Mouse (Mus musculus) CH12.LX (cell line): Measurements from ENCODE around the gene Pick1. TPM values are rescaled to one million over a fixed set of nuclear protein-coding genes. Genes with fewer than 3 reads are reported as not detected.

Source experiments
- DNase-seq: peaks from one replicate; pipeline ENCODE4 v3.0.0-alpha.2; 2013; ENCODE audit errors: extremely low read depth
- H3K27ac ChIP-seq: 2 replicates; pipeline ENCODE4 v1.5.1; 2012; ENCODE audit warnings: low read depth, mild to moderate bottlenecking, control low read depth, moderate library complexity; ENCODE audit not compliant: insufficient read depth
- H3K27me3 ChIP-seq: replicated peaks from 2 replicates; pipeline ENCODE3; 2012; ENCODE audit warnings: inconsistent platforms
- H3K36me3 ChIP-seq, 2 experiments: replicated peaks in 1 of 2; 2 replicates each; pipeline versions ENCODE3 to v1.6.1; 2012; ENCODE audit warnings: inconsistent platforms in 1 of 2, low read length in 1 of 2, mild to moderate bottlenecking in 1 of 2, mixed read lengths in 1 of 2, moderate library complexity in 1 of 2; ENCODE audit not compliant: control insufficient read depth in 1 of 2, insufficient read depth in 1 of 2
- H3K4me1 ChIP-seq, 2 experiments: 2 replicates each; pipeline ENCODE4 v1.6.1; 2012; ENCODE audit warnings: inconsistent platforms in 1 of 2, moderate library complexity in 1 of 2; ENCODE audit not compliant: insufficient read depth in 2 of 2, control insufficient read depth in 1 of 2
- H3K4me2 ChIP-seq: 2 replicates; pipeline ENCODE4 v1.6.1; 2012; ENCODE audit warnings: low read depth, mild to moderate bottlenecking, control low read depth; ENCODE audit not compliant: poor library complexity, insufficient read depth, severe bottlenecking
- H3K4me3 ChIP-seq, 3 experiments: fragments of 150-350 bp in 1 of 3; sonication (generic) in 1 of 3; replicated peaks in 1 of 3; 2 replicates each; pipeline versions ENCODE3 to v1.5.1; 2011 to 2012; ENCODE audit warnings: low read depth in 2 of 3, low read length in 2 of 3, mild to moderate bottlenecking in 2 of 3, moderate library complexity in 2 of 3, control low read depth in 1 of 3, improper control_type of control experiment in 1 of 3, inconsistent platforms in 1 of 3, mixed read lengths in 1 of 3; ENCODE audit not compliant: poor library complexity in 1 of 3
- H3K79me2 ChIP-seq: replicated peaks from 2 replicates; pipeline ENCODE4 v1.6.1; 2012; ENCODE audit warnings: mild to moderate bottlenecking, moderate library complexity; ENCODE audit not compliant: control insufficient read depth, poor library complexity, insufficient read depth, severe bottlenecking; ENCODE audit errors: extremely low read depth
- H3K9ac ChIP-seq: 2 replicates; pipeline ENCODE4 v1.6.1; 2012; ENCODE audit warnings: low read depth, mild to moderate bottlenecking, control low read depth, moderate library complexity; ENCODE audit not compliant: insufficient read depth
- H3K9me3 ChIP-seq: replicated peaks from 2 replicates; pipeline ENCODE3; 2012; ENCODE audit warnings: low read length, inconsistent platforms, mixed read lengths
- BHLHE40 ChIP-seq: IDR thresholded peaks from 2 replicates; pipeline ENCODE4 v1.6.1; 2011; ENCODE audit warnings: mild to moderate bottlenecking, low read depth, low read length, improper control_type of control experiment
- CHD2 ChIP-seq: IDR thresholded peaks from 2 replicates; pipeline ENCODE4 v1.6.1; 2011; ENCODE audit warnings: low read length, improper control_type of control experiment
- CTCF ChIP-seq, 2 experiments: IDR thresholded peaks in 1 of 2; conservative IDR thresholded peaks in 1 of 2; 2 replicates each; pipeline ENCODE4 v1.5.1; 2011 to 2012; ENCODE audit warnings: low read depth in 2 of 2, low read length in 2 of 2, improper control_type of control experiment in 1 of 2, inconsistent platforms in 1 of 2, mild to moderate bottlenecking in 1 of 2, moderate library complexity in 1 of 2
- EP300 ChIP-seq: IDR thresholded peaks from 2 replicates; pipeline ENCODE4 v1.6.1; 2011; ENCODE audit warnings: low read length, improper control_type of control experiment
- ETS1 ChIP-seq: conservative IDR thresholded peaks from 2 replicates; pipeline ENCODE4 v1.6.1; 2012; ENCODE audit warnings: low read depth, mild to moderate bottlenecking, inconsistent platforms, low read length, improper control_type of control experiment, moderate library complexity
- HCFC1 ChIP-seq: IDR thresholded peaks from 2 replicates; pipeline ENCODE4 v1.6.1; 2012; ENCODE audit warnings: low read depth, mild to moderate bottlenecking, inconsistent platforms, low read length, improper control_type of control experiment
- IRF4 ChIP-seq: IDR thresholded peaks from 2 replicates; pipeline ENCODE4 v1.6.1; 2014; ENCODE audit warnings: low read depth, mild to moderate bottlenecking, inconsistent platforms, low read length, improper control_type of control experiment
- JUN ChIP-seq: IDR thresholded peaks from 2 replicates; pipeline ENCODE4 v1.6.1; 2011; ENCODE audit warnings: low read depth, mild to moderate bottlenecking, low read length, improper control_type of control experiment, moderate library complexity; ENCODE audit not compliant: insufficient read depth
- JUND ChIP-seq: conservative IDR thresholded peaks from 2 replicates; pipeline ENCODE4 v1.6.1; 2011; ENCODE audit warnings: low read depth, low read length, improper control_type of control experiment
- KAT2A ChIP-seq: IDR thresholded peaks from 2 replicates; pipeline ENCODE4 v1.6.1; 2012; ENCODE audit warnings: low read length, improper control_type of control experiment, inconsistent platforms; ENCODE audit not compliant: insufficient replicate concordance
- MAFK ChIP-seq: IDR thresholded peaks from 2 replicates; pipeline ENCODE4 v1.6.1; 2011; ENCODE audit warnings: low read length, improper control_type of control experiment; ENCODE audit not compliant: insufficient replicate concordance
- MAX ChIP-seq: IDR thresholded peaks from 2 replicates; pipeline ENCODE4 v1.6.1; 2011; ENCODE audit warnings: low read length, improper control_type of control experiment
- MAZ ChIP-seq: IDR thresholded peaks from 2 replicates; pipeline ENCODE4 v1.6.1; 2012; ENCODE audit warnings: low read depth, mild to moderate bottlenecking, inconsistent platforms, low read length, improper control_type of control experiment, moderate library complexity
- MXI1 ChIP-seq: IDR thresholded peaks from 2 replicates; pipeline ENCODE4 v1.6.1; 2011; ENCODE audit warnings: mild to moderate bottlenecking, low read depth, low read length, improper control_type of control experiment
- MYC ChIP-seq: IDR thresholded peaks from 2 replicates; pipeline ENCODE4 v1.6.1; 2011; ENCODE audit warnings: low read depth, mild to moderate bottlenecking, improper control_type of control experiment, low read length
- NELFE ChIP-seq: IDR thresholded peaks from 2 replicates; pipeline ENCODE4 v1.6.1; 2011; ENCODE audit warnings: low read depth, low read length, improper control_type of control experiment
- PAX5 ChIP-seq: IDR thresholded peaks from 2 replicates; pipeline ENCODE4 v1.6.1; 2012; ENCODE audit warnings: low read length, inconsistent platforms, mixed read lengths
- POLR2A ChIP-seq: IDR thresholded peaks from 2 replicates; pipeline ENCODE4 v1.6.1; 2011; ENCODE audit warnings: low read depth, mild to moderate bottlenecking, improper control_type of control experiment, low read length
- POLR2AphosphoS2 ChIP-seq: IDR thresholded peaks from 2 replicates; pipeline ENCODE4 v1.6.1; 2011; ENCODE audit warnings: low read depth, low read length, improper control_type of control experiment
- RAD21 ChIP-seq: IDR thresholded peaks from 2 replicates; pipeline ENCODE4 v1.6.1; 2011; ENCODE audit warnings: low read depth, mild to moderate bottlenecking, low read length, improper control_type of control experiment, moderate library complexity
- RCOR1 ChIP-seq: conservative IDR thresholded peaks from 2 replicates; pipeline ENCODE4 v1.6.1; 2012; ENCODE audit warnings: low read depth, mild to moderate bottlenecking, inconsistent platforms, low read length, improper control_type of control experiment
- SMC3 ChIP-seq: IDR thresholded peaks from 2 replicates; pipeline ENCODE4 v1.6.1; 2011; ENCODE audit warnings: low read depth, low read length, improper control_type of control experiment
- TBP ChIP-seq: conservative IDR thresholded peaks from 2 replicates; pipeline ENCODE4 v1.6.1; 2011; ENCODE audit warnings: low read depth, low read length, improper control_type of control experiment
- TCF12 ChIP-seq: IDR thresholded peaks from 2 replicates; pipeline ENCODE4 v1.6.1; 2014; ENCODE audit warnings: low read depth, mild to moderate bottlenecking, inconsistent platforms, low read length, improper control_type of control experiment
- UBTF ChIP-seq: IDR thresholded peaks from 2 replicates; pipeline ENCODE4 v1.6.1; 2012; ENCODE audit warnings: low read depth, mild to moderate bottlenecking, inconsistent platforms, low read length, improper control_type of control experiment, moderate library complexity
- ZC3H11A ChIP-seq: IDR thresholded peaks from 2 replicates; pipeline ENCODE4 v1.6.1; 2012; ENCODE audit warnings: low read depth, mild to moderate bottlenecking, inconsistent platforms, low read length, improper control_type of control experiment
- ZMIZ1 ChIP-seq: IDR thresholded peaks from 2 replicates; pipeline ENCODE4 v1.6.1; 2012; ENCODE audit warnings: low read depth, mild to moderate bottlenecking, inconsistent platforms, low read length, improper control_type of control experiment
- ZNF384 ChIP-seq: IDR thresholded peaks from 2 replicates; pipeline ENCODE4 v1.6.1; 2012; ENCODE audit warnings: low read depth, low read length, improper control_type of control experiment, inconsistent platforms
- dilution Hi-C: fragments of 300-500 bp; cut with MboI; formaldehyde crosslinking; loops from 2 replicates; pipeline ENCODE4 v1.14.3; 2020; ENCODE audit warnings: low sequenced_read_pairs; ENCODE audit not compliant: extremely low pct_unique_long_range_greater_than_20kb, extremely low pct_ligation_motif_present
- in situ Hi-C: fragments of 300-500 bp; cut with MboI; formaldehyde crosslinking; loops from 3 replicates; pipeline ENCODE4 v1.14.3; 2019; ENCODE audit warnings: low sequenced_read_pairs, low pct_ligation_motif_present, low pct_unique_long_range_greater_than_20kb, mixed read lengths
- polyA plus RNA-seq: library from polyadenylated mRNA; unstranded; fragments of >175 nt; gene quantifications from 2 replicates; pipeline ENCODE4 v1.2.1, GENCODE M21; 2012; ENCODE audit warnings: low read depth; ENCODE audit not compliant: insufficient read length
- total RNA-seq, 2 experiments: library from RNA; depleted of rRNA; stranded (reverse); fragments of 300-350 nt in 1 of 2; fragments of >200 nt in 1 of 2; gene quantifications; 2 replicates each; pipeline ENCODE4 v1.2.3; 2012 to 2014

The Pick1 gene
- total and polyA plus RNA-seq, 3 experiments = 13.9 to 23.4 (median 14.9) TPM

DNA sequence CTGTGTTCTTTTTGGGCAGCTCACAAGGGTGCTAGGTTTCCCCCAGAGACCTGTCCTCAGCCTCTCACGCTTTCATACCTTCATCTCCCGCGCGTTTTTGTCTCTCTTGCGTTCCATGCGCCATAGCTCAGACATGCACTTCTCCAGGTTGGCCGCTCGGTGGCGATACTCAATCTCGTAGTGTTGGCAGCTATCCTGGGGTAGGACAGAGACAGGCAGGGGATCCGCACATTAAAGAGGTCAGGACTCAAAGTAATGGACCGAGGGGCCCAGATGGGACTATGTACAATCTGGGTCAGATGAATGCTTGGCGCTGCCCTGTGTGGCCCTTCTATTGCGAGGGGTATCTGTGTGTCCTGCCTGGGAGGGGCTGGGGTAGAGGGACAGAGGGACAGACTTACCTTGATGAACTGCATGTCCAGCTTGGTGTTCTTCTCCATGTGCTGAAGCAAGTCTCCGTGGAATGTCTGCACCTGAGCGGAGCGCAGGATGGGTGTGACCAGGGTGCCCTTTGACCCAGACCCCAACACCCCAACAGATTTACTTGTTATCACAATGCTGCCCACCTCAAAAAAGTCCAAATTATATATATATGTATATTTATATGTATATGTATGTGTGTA, 42.3 kb downstream of the Pick1 start:
- Histone ChIP-seq H3K4me1 (peaks cover 5 to 24% of the 10 kb centered on the region in 2 experiments), H3K4me2 (peak overlapping the region; percentile 77), H3K79me2 (no peaks in the 10 kb centered on the region), H3K27me3 (peaks cover 8% of the 10 kb centered on the region), H3K27ac (no peak overlapping the region), H3K36me3 (no peaks in the 10 kb centered on the region), H3K9me3 (no peaks in the 10 kb centered on the region), H3K9ac (peak overlapping the region; percentile 45; the same call in 1 of the 2 replicates), H3K4me3 (peak overlapping the region; percentile 37 to 54 (median 52))
- dilution Hi-C loops (no loop called here), in situ Hi-C loops (no loop called here)
- peak; percentile 53 to 79; a peak in 3 of 4 replicates for TF ChIP-seq CTCF (conservative IDR thresholded peaks at IDR 0.05 in 1 of 2, IDR thresholded peaks at IDR 0.05 in 1 of 2; ENCODE audit: low read depth in 2 of 2, low read length in 2 of 2)
- 0 out of 2 replicates have a peak, but pooled peaks have one; percentile 12 for TF ChIP-seq NELFE
- no peak for TF ChIP-seq HCFC1
- TF ChIP-seq MAX = peak; percentile 60
- no peak for TF ChIP-seq JUND
- TF ChIP-seq SMC3 = peak; percentile 63
- no peak for TF ChIP-seq TCF12
- no peak for TF ChIP-seq RCOR1
- peak; percentile 59 for TF ChIP-seq RAD21
- TF ChIP-seq MYC = no peak
- TF ChIP-seq MXI1 = peak; percentile 64; the same call in 1 of the 2 replicates
- TF ChIP-seq UBTF = no peak
- TF ChIP-seq JUN = no peak
- 0 out of 2 replicates have a peak, but pooled peaks have one; percentile 13 for TF ChIP-seq BHLHE40
- TF ChIP-seq POLR2A = no peak
- no peak for TF ChIP-seq ZC3H11A
- TF ChIP-seq MAZ = no peak
- TF ChIP-seq MAFK = no peak
- peak; percentile 75 for DNase-seq

DNA sequence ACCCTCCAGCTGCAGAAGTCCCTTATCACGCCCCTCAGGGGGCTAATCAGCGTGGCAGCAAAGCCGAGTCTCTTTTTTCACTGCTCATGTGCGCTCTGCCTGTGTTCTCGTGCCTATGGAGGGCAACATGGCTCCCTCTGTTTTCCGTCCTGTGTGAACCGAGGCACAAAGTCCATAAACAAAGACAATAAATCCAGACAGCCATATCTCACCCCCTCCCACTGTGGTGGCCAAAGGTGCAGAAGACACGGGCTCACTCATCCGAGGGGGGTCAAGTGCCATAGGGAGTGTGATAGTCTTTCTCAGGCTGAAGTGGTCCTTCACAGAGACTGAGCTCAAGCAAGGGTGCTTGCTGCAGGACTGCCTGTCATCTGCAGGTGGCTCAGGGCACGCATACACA, 44.0 kb downstream of the Pick1 start:
- H3K4me3 ChIP-seq = no peak overlapping the region
- H3K79me2 ChIP-seq = no peaks in the 10 kb centered on the region
- H3K27me3 ChIP-seq = peaks cover 3% of the 10 kb centered on the region
- TF ChIP-seq HCFC1 (no peak), JUN (no peak), RCOR1 (no peak), EP300 (no peak), NELFE (no peak), POLR2AphosphoS2 (no peak), ZNF384 (no peak), MYC (no peak), TBP (no peak), MAX (no peak), ZMIZ1 (no peak), CTCF (conservative IDR thresholded peaks at IDR 0.05 in 1 of 2, IDR thresholded peaks at IDR 0.05 in 1 of 2; ENCODE audit: low read depth in 2 of 2, low read length in 2 of 2) (no peak), CHD2 (no peak), KAT2A (no peak), IRF4 (no peak), POLR2A (no peak), PAX5 (no peak), ETS1 (no peak)
- H3K27ac ChIP-seq = no peak overlapping the region
- H3K9ac ChIP-seq = no peak overlapping the region
- dilution Hi-C loops = no loop called here
- no peaks in the 10 kb centered on the region for H3K36me3 ChIP-seq
- no peak overlapping the region for H3K4me2 ChIP-seq
- DNase-seq = no peak
- H3K9me3 ChIP-seq = peaks cover 3% of the 10 kb centered on the region
- in situ Hi-C loops = no loop called here
- H3K4me1 ChIP-seq = peaks cover under 1 to 17% of the 10 kb centered on the region in 2 experiments
